Mouse (Mus musculus): ENCODE data around the gene Spink8.

DNA sequence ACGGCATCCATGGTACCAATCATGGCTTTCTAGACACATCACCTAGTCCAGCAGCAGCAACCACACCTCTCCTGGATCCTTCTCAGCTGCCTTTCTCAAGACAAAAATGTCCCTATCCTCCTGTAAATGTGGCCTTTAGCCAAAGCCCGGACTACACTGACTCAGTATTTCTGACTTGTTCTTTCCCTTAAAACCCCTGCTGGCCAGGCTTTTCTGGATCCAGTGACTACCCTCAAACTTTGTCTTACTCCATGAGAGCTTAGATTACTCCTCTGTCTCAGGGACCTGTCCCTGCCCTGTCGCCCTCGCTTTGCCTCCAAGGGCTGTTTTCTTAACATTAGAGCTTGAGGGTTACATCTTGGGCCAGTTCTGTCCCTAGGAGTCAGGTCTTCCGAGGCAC lies 38.0 kb downstream of the Spink8 start:
- TF ChIP-seq CTCF (IDR thresholded peaks at IDR 0.05; ENCODE audit: extremely low read depth, insufficient read length, insufficient replicate concordance, low read depth, low read length): no peak
- TF ChIP-seq POLR2A (IDR thresholded peaks at IDR 0.05; ENCODE audit: low read depth, low read length): no peak
